Mouse (Mus musculus) Patski (cell line): ENCODE data around the gene Treml1. TPM values are rescaled to one million over a fixed set of nuclear protein-coding genes. Genes with fewer than 3 reads are reported as not detected.

Source experiments
- ATAC-seq: fragments of 100-300 bp; one replicate; pipeline ENCODE4 v1.8.0; 2021
- CTCF ChIA-PET: fragments of 350-600 bp; sonication (Branson Sonifier 250); formaldehyde crosslinking; loops from one replicate; lab custom pipeline; 2022; ENCODE audit warnings: inconsistent platforms; lab: Charles Lee
- POLR2A ChIA-PET: fragments of 350-600 bp; sonication (Branson Sonifier 250); formaldehyde crosslinking; loops from one replicate; lab custom pipeline; 2022; ENCODE audit warnings: antibody characterized with exemption, inconsistent platforms; lab: Charles Lee
- DNase-seq: peaks from one replicate; pipeline ENCODE4 v3.0.0-alpha.2; 2011; ENCODE audit warnings: low read depth, low spot score
- H3K27me3 ChIP-seq: fragments of 371-371 bp; one replicate; pipeline ENCODE4 v1.5.1; 2021
- CTCF ChIP-seq: fragments of 100-300 bp; IDR thresholded peaks from one replicate; pipeline ENCODE4 v1.5.1; 2021
- in situ Hi-C: fragments of 300-500 bp; cut with MboI; formaldehyde crosslinking; loops from 3 replicates; pipeline ENCODE4 v1.11.1; 2018; ENCODE audit warnings: low pct_unique_long_range_greater_than_20kb, mixed read lengths
- polyA plus RNA-seq: library from polyadenylated mRNA; unstranded; gene quantifications from one replicate; pipeline ENCODE4 v1.2.3, GENCODE M21; 2021

Gene Treml1
- polyA plus RNA-seq, 1 experiment from 2014 or later, result not detected

DNA sequence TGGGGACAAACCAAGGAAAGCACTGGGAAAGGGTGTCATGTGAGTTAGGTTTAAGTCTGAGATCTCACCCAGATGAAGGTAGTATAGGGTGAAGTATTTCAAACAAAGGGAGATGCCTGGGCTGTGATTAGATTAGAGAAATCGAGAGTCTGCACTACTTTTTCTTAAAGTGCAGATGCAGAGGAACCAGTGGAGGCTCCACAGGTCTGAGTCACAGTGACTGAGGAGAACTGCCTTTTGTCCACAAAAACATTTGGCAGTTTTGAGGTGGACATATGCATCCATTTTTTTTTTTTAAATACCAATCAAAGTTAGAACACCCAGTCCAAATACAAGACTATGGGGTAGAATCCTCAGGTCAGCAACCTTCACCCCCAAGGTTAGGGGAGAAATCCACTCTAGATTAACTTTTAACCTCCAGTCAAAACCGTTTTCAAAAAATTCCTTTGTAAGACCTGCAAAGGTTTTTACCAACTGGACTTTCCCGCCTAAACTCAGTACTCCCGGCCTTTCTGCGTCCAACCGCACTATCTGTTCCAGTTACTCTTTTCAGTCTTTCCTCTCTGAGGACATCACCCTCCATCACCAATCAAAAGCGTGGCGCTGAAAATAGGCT is 48.3 kb downstream of the Treml1 start:
- CTCF ChIA-PET, result no interaction called here
- TF ChIP-seq CTCF, result no peak
- no peak for DNase-seq
- no peak for ATAC-seq
- in situ Hi-C loops, result loop anchor here (10.0 kb wide), 1 partner anchor 133 kb away; no protein-coding TSS in a partner anchor
- POLR2A ChIA-PET, result no interaction called here
- no peaks in the 10 kb centered on the region for H3K27me3 ChIP-seq

DNA sequence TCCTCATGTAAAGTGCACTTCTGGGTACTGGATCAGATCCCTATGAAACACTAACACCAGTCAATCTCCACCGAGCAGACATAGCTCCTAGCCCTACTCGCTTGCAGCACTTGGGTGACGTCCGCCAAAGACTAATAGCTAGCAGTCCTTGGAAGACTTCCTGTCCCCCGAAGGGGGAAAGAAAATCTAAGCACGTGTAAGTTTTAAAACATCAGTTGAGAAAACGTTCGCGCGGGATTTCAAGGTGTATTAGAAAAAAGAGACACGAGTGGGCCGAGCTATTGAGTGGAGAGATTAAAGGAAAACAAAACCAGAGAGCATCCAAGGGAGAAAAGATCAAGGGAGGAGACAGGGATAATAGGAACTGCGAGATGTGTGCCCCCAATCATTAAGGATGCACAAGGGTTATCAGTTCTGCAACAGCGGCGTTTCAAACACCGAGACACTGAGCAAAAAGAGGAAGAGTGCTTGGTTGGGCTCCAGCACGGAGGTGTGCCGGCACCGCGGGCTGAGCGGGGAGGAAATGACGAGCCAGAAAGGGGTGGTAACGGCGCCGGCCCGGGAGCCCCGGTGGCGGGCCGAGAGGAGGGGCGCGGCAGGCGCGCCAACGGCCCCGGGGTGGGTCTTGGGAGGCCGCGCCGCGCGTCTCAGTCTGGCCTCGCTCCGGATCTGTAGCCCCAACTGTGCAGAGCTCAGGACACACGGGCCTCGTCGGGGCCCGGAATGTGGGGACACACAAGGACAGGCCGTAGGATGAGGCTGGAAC is 49.0 kb downstream of the Treml1 start:
- CTCF ChIA-PET, result no interaction called here
- no peak for DNase-seq
- H3K27me3 ChIP-seq, result no peaks in the 10 kb centered on the region
- in situ Hi-C loops, result loop anchor here (10.0 kb wide), 1 partner anchor 134 kb away; no protein-coding TSS in a partner anchor
- no peak for TF ChIP-seq CTCF
- ATAC-seq, result peak; percentile 45
- POLR2A ChIA-PET, result no interaction called here

DNA sequence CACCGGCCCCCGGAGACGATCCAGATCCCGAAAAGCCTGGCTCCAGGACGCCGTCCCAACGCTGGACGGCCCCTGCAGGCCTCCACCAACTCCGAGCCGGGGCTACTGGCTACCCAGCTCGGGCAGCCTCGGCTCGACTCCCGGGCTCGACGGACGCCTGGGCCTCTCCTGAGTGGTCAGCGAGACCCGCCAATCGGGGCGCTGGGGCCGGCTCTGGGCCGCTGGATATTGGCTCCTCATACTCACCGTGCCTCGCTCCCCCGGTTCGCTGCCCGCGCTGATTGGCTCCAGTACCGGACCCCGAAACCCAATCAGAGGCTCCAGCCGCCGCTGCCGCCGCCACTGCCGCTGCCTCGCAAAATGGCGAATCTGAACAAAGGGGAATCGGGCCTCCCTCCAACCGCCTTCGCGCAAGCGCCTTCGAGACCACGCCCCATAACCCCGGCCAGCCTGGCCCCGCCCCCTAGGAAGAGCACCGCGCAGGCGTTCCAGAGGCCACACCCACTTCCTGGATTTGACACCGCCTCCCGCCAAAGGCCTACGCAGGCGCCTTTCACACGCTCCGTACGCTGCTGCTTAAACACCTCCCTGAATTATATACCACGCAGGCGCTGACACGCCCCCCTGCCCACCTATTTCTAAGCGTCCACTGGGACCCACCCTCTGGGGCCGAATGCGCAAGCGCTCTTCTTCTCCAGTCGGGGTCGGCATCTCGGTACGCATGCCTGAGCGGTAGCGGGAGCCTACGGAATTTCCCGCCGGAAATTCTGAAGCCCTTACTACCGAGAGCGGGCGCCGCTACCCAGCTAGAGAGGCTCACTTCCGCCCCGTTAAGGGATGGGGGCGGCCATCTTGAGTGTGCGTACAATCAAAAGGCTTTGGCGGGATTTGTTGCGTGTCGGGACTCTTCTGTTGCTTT is 49.9 kb downstream of the Treml1 start, which contains the start of the genes Nfya and Oard1:
Gene Nfya, minus strand, starts transcription at position 527 of the 919 bp plus-strand sequence.
Gene Oard1, plus strand, starts transcription at position 635 of the 919 bp plus-strand sequence.
- DNase-seq (peak; percentile 99), ATAC-seq (peak; percentile 94)
- no peaks in the 10 kb centered on the region for H3K27me3 ChIP-seq
- ChIA-PET CTCF (no interaction called here), POLR2A (interaction anchor here (0.5 kb wide), 1 partner anchor 39 kb away, joined by 3 read pairs; no protein-coding TSS in a partner anchor)
- TF ChIP-seq CTCF, result no peak
- in situ Hi-C loops, result loop anchor here (5.0 to 10.0 kb wide), 3 partner anchors 135 to 995 kb away; no protein-coding TSS in a partner anchor

DNA sequence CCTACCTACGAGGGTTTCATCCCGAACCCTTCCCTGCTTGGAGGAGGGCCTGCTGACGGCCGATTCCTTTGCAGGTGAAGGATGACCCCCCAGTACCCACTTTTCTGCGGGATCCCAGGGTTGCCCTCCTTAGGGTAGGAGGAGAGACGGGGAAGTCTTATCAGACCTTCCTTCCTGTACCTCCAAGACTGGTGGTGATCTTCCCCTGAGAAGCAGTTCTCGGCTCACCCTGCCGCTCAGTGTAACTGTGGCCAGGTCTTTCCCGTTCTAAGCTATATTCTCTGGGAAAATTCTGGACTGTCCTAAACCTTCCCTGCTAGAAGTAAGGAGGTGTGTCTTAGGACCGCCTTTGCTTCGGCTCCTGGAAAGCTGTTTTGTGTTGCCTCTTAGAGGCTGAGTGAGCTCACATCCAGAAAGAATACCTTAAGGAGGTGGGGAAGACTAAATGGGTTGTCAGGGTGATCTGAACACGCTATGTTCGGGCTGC is 50.6 kb downstream of the Treml1 start:
- no peak for DNase-seq
- no peak for TF ChIP-seq CTCF
- no peaks in the 10 kb centered on the region for H3K27me3 ChIP-seq
- ChIA-PET CTCF (no interaction called here), POLR2A (interaction anchor here (0.5 to 0.6 kb wide), 2 partner anchors 39 to 447 kb away, joined by 3 read pairs; no protein-coding TSS in a partner anchor)
- in situ Hi-C loops, result loop anchor here (5.0 to 10.0 kb wide), 2 partner anchors 192 to 994 kb away; no protein-coding TSS in a partner anchor
- peak; percentile 4 for ATAC-seq

DNA sequence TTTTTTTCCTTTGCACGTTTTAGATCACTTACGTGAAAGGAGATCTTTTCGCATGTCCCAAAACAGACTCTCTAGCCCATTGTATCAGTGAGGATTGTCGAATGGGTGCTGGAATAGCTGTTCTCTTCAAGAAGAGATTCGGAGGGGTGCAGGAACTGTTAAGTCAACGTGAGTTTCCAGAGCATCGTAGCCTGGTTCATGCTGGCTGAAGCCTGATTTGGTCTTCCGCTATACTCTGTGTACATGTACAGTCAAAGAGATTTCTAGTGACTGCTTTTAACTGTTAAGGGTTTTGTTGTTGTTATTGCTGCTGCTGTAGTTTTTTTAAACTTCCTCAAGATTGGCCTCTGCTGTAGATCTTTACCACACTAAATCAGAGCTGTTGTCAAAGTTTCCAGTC is 51.5 kb downstream of the Treml1 start:
- no peak for DNase-seq
- no peak for ATAC-seq
- ChIA-PET POLR2A (interaction anchor here (0.6 kb wide), 1 partner anchor 448 kb away, joined by 3 read pairs; no protein-coding TSS in a partner anchor), CTCF (interaction anchor here (0.8 to 1.0 kb wide), 2 partner anchors 23 to 56 kb away, joined by 3 to 4 read pairs; no protein-coding TSS in a partner anchor)
- no peak for TF ChIP-seq CTCF
- no peaks in the 10 kb centered on the region for H3K27me3 ChIP-seq
- in situ Hi-C loops, result loop anchor here (5.0 to 10.0 kb wide), 2 partner anchors 191 to 994 kb away; no protein-coding TSS in a partner anchor

DNA sequence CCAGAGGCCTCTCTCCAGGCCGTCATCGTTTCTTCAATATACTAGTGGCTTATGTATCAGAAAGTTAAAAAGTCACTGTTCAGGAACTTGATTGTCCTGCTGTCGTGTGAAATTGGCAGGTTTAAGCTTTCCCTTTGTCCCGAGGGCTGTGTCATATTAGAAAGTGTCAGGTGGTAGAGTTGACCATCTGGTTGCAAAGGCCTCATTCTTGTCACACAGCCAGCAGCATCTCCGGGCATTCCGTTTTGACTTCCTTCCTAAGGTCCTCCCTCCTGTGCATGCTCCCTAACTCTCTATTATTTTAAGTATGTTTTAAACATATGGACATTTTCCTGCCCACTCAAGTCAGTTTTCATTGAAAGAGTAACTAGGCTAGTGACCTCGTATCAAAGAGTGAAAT is 56.3 kb downstream of the Treml1 start:
- TF ChIP-seq CTCF, result no peak
- in situ Hi-C loops, result loop anchor here (10.0 kb wide), 1 partner anchor 989 kb away; no protein-coding TSS in a partner anchor
- ChIA-PET CTCF (no interaction called here), POLR2A (no interaction called here)
- no peak for DNase-seq
- H3K27me3 ChIP-seq, result no peaks in the 10 kb centered on the region
- no peak for ATAC-seq

Other genes starting within 250 kb of the Treml1 start
- not detected for gene 9830107B12Rik, start 213.6 kb upstream of the Treml1 start, polyA plus RNA-seq
- 0.09 TPM for gene A530064D06Rik, start 192.6 kb upstream of the Treml1 start, polyA plus RNA-seq
- gene Trem1, start 127.1 kb upstream of the Treml1 start, polyA plus RNA-seq, result not detected
- 0.06 TPM for gene Trem3, start 112.1 kb upstream of the Treml1 start, polyA plus RNA-seq
- not detected for gene Treml4, start 95.6 kb upstream of the Treml1 start, polyA plus RNA-seq
- not detected for gene Treml2, start 60.4 kb upstream of the Treml1 start, polyA plus RNA-seq
- 0.03 TPM for gene B430306N03Rik, start 43.8 kb upstream of the Treml1 start, polyA plus RNA-seq
- gene Trem2, start 13.5 kb upstream of the Treml1 start, polyA plus RNA-seq, result 0.45 TPM
- 57.3 TPM for gene Nfya, start 50.0 kb downstream of the Treml1 start, polyA plus RNA-seq
- 37.7 TPM for gene Oard1, start 50.1 kb downstream of the Treml1 start, polyA plus RNA-seq
- gene Apobec2, start 73.0 kb downstream of the Treml1 start, polyA plus RNA-seq, result 0.10 TPM
- gene Tspo2, start 91.6 kb downstream of the Treml1 start, polyA plus RNA-seq, result 0.06 TPM
- gene Unc5cl, start 95.0 kb downstream of the Treml1 start, polyA plus RNA-seq, result 0.05 TPM